Mouse (Mus musculus) heart, postnatal 0 days (tissue): ENCODE measurements at regions not wholly inside any gene's neighbourhood (a gene's known extent, or its start where the extent isn't known, plus 50 kb on each side); places are given as distances from the start of the nearest gene placed in this dataset.

ENCODE experiments used
- CTCF ChIP-seq: IDR thresholded peaks from 2 replicates; pipeline ENCODE4 v1.5.1; 2016; ENCODE audit warnings: antibody characterized with exemption, control low read depth, low read depth
- EP300 ChIP-seq: IDR thresholded peaks from 2 replicates; pipeline ENCODE4 v1.6.1; 2016; ENCODE audit warnings: antibody characterized with exemption, low read depth

- no peak for TF ChIP-seq EP300
- no peak for TF ChIP-seq CTCF
Observed at GRCm38 (mm10) chr15:62131686-62132085, 1208.9 kb upstream of the A1bg start.
